Mouse (Mus musculus) midbrain, embryonic 11.5 days (tissue): ENCODE results near the gene Gxylt2. TPM values are rescaled to one million over a fixed set of nuclear protein-coding genes. Genes with fewer than 3 reads are reported as not detected.

Experiments used
- ATAC-seq: fragments of 200-750 bp; cut with Nextera tagmentation; 2 replicates; pipeline ENCODE4 v1.8.0; 2017; ENCODE audit warnings: moderate TSS enrichment, moderate library complexity; ENCODE audit not compliant: low FRiP score
- DNase-seq: peaks from one replicate; pipeline ENCODE4 v3.0.0; 2015; ENCODE audit warnings: low spot score; ENCODE audit errors: missing footprints
- H3K27ac ChIP-seq: fragments of 300-500 bp; sonication (generic); 2 replicates; pipeline ENCODE4 v1.5.1; 2014; ENCODE audit warnings: low read depth, low read length
- H3K27me3 ChIP-seq: fragments of 300-500 bp; sonication (generic); 2 replicates; pipeline ENCODE4 v1.6.1; 2014; ENCODE audit warnings: mild to moderate bottlenecking, low read length, moderate library complexity, mixed read lengths; ENCODE audit not compliant: control insufficient read depth, insufficient read depth
- H3K36me3 ChIP-seq: fragments of 300-500 bp; sonication (generic); 2 replicates; pipeline ENCODE4 v1.6.1; 2014; ENCODE audit warnings: mild to moderate bottlenecking, low read length, moderate library complexity, mixed read lengths; ENCODE audit not compliant: control insufficient read depth, insufficient read depth
- H3K4me1 ChIP-seq: fragments of 300-500 bp; sonication (generic); 2 replicates; pipeline ENCODE4 v1.6.1; 2014; ENCODE audit warnings: low read length; ENCODE audit not compliant: control insufficient read depth, insufficient read depth
- H3K4me2 ChIP-seq: fragments of 300-500 bp; sonication (generic); 2 replicates; pipeline ENCODE4 v1.6.1; 2014; ENCODE audit warnings: mild to moderate bottlenecking, moderate library complexity
- H3K4me3 ChIP-seq: fragments of 300-500 bp; sonication (generic); 2 replicates; pipeline ENCODE4 v1.5.1; 2014; ENCODE audit warnings: low read depth, low read length
- H3K9ac ChIP-seq: fragments of 300-500 bp; sonication (generic); 2 replicates; pipeline ENCODE4 v1.6.1; 2014; ENCODE audit warnings: low read length
- H3K9me3 ChIP-seq: fragments of 300-500 bp; sonication (generic); 2 replicates; pipeline ENCODE4 v1.6.1; 2016; ENCODE audit warnings: low read length; ENCODE audit not compliant: control insufficient read depth
- WGBS: fragments of 180-500 bp; shearing (Covaris S2); extraction: QIAGEN DNeasy Blood & Tissue Kit; methylation state at CpG from one replicate; pipeline ENCODE4 v1.1.7; 2014; 5-methylcytosine and 5-hydroxymethylcytosine counted together
- polyA plus RNA-seq: library from polyadenylated mRNA; unstranded; fragments of >200 nt; fragmentation: Nextera tagmentation; extraction: Ambion mirVana; gene quantifications from 2 replicates; pipeline ENCODE4 v1.2.1, GENCODE M21; 2014

The Gxylt2 gene
- polyA plus RNA-seq, 1 experiment from 2014 or later, result 3.8 TPM

- Histone ChIP-seq H3K4me2 (no peak overlapping the region), H3K9me3 (no peaks in the 10 kb centered on the region), H3K27ac (no peak overlapping the region), H3K36me3 (no peaks in the 10 kb centered on the region), H3K4me1 (no peaks in the 10 kb centered on the region), H3K27me3 (no peaks in the 10 kb centered on the region), H3K4me3 (no peak overlapping the region), H3K9ac (no peak overlapping the region)
- ATAC-seq (no peak), DNase-seq (no peak)
- whole genome bisulfite sequencing, result 93% methylated on average over 4 of the region's 4 CpGs
These were observed 95.2 kb downstream of the Gxylt2 start for GRCm38 (mm10) chr6:100799766-100800165.

GRCm38 (mm10) chr6:100800497-100800955 is 96.0 kb downstream of the Gxylt2 start:
- no peak for ATAC-seq
- 83% methylated on average over 10 of the region's 10 CpGs for WGBS

GRCm38 (mm10) chr6:100802381-100803083 is 98.0 kb downstream of the Gxylt2 start:
- no peaks in the 10 kb centered on the region for H3K9me3 ChIP-seq
- no peak overlapping the region for H3K27ac ChIP-seq
- no peak for ATAC-seq
- H3K27me3 ChIP-seq, result no peaks in the 10 kb centered on the region
- no peak overlapping the region for H3K4me3 ChIP-seq
- DNase-seq, result no peak
- H3K4me1 ChIP-seq, result no peaks in the 10 kb centered on the region
- H3K4me2 ChIP-seq, result no peak overlapping the region
- 80% methylated on average over 13 of the region's 13 CpGs for WGBS
- H3K36me3 ChIP-seq, result no peaks in the 10 kb centered on the region
- no peak overlapping the region for H3K9ac ChIP-seq

More at GRCm38 (mm10) chr6:100800497-100800955, 96.0 kb downstream of the Gxylt2 start:
- no peak overlapping the region for H3K9ac ChIP-seq
- H3K4me1 ChIP-seq, result no peaks in the 10 kb centered on the region
- no peaks in the 10 kb centered on the region for H3K36me3 ChIP-seq
- H3K27ac ChIP-seq, result no peak overlapping the region
- no peaks in the 10 kb centered on the region for H3K27me3 ChIP-seq
- no peaks in the 10 kb centered on the region for H3K9me3 ChIP-seq
- no peak overlapping the region for H3K4me3 ChIP-seq
- DNase-seq, result no peak
- H3K4me2 ChIP-seq, result no peak overlapping the region

GRCm38 (mm10) chr6:100803250-100803649 is 98.7 kb downstream of the Gxylt2 start:
- 87% methylated on average over 3 of the region's 3 CpGs for WGBS
- Histone ChIP-seq H3K9ac (no peak overlapping the region), H3K4me3 (no peak overlapping the region), H3K27me3 (no peaks in the 10 kb centered on the region), H3K27ac (no peak overlapping the region), H3K4me2 (no peak overlapping the region), H3K9me3 (no peaks in the 10 kb centered on the region), H3K36me3 (no peaks in the 10 kb centered on the region), H3K4me1 (no peaks in the 10 kb centered on the region)
- ATAC-seq (no peak), DNase-seq (no peak)

- no peak overlapping the region for H3K9ac ChIP-seq
These were observed 102.7 kb downstream of the Gxylt2 start for GRCm38 (mm10) chr6:100807187-100807586.

GRCm38 (mm10) chr6:100807746-100808145 is 103.2 kb downstream of the Gxylt2 start:
- no peaks in the 10 kb centered on the region for H3K36me3 ChIP-seq
- ATAC-seq (no peak), DNase-seq (no peak)
- H3K27ac ChIP-seq, result no peak overlapping the region
- no peak overlapping the region for H3K4me2 ChIP-seq
- WGBS, result 75% methylated on average over 1 of the region's 1 CpGs
- H3K9me3 ChIP-seq, result no peaks in the 10 kb centered on the region
- H3K4me3 ChIP-seq, result no peak overlapping the region
- no peak overlapping the region for H3K9ac ChIP-seq
- no peaks in the 10 kb centered on the region for H3K27me3 ChIP-seq
- no peaks in the 10 kb centered on the region for H3K4me1 ChIP-seq

More at GRCm38 (mm10) chr6:100807187-100807586, 102.7 kb downstream of the Gxylt2 start:
- WGBS, result 92% methylated on average over 9 of the region's 9 CpGs
- Histone ChIP-seq H3K9me3 (no peaks in the 10 kb centered on the region), H3K4me2 (no peak overlapping the region), H3K27ac (no peak overlapping the region), H3K4me1 (no peaks in the 10 kb centered on the region), H3K4me3 (no peak overlapping the region), H3K27me3 (no peaks in the 10 kb centered on the region), H3K36me3 (no peaks in the 10 kb centered on the region)
- ATAC-seq (no peak), DNase-seq (no peak)

- H3K36me3 ChIP-seq, result no peaks in the 10 kb centered on the region
- H3K4me3 ChIP-seq, result no peak overlapping the region
- H3K27ac ChIP-seq, result no peak overlapping the region
- H3K27me3 ChIP-seq, result no peaks in the 10 kb centered on the region
- H3K9me3 ChIP-seq, result no peaks in the 10 kb centered on the region
- H3K4me2 ChIP-seq, result no peak overlapping the region
- DNase-seq (no peak), ATAC-seq (no peak)
- 91% methylated on average over 6 of the region's 6 CpGs for WGBS
- no peak overlapping the region for H3K9ac ChIP-seq
- H3K4me1 ChIP-seq, result no peaks in the 10 kb centered on the region
These were observed 103.8 kb downstream of the Gxylt2 start for GRCm38 (mm10) chr6:100808221-100808778.

GRCm38 (mm10) chr6:100810117-100810516 is 105.6 kb downstream of the Gxylt2 start:
- Histone ChIP-seq H3K4me2 (no peak overlapping the region), H3K4me3 (no peak overlapping the region), H3K9me3 (no peaks in the 10 kb centered on the region), H3K4me1 (no peaks in the 10 kb centered on the region), H3K27ac (no peak overlapping the region), H3K27me3 (no peaks in the 10 kb centered on the region), H3K9ac (no peak overlapping the region), H3K36me3 (no peaks in the 10 kb centered on the region)
- ATAC-seq (no peak), DNase-seq (no peak)
- 88% methylated on average over 4 of the region's 4 CpGs for WGBS

- DNase-seq, result no peak
- no peak overlapping the region for H3K4me2 ChIP-seq
- WGBS, result 77% methylated on average over 3 of the region's 3 CpGs
- H3K27ac ChIP-seq, result no peak overlapping the region
- no peaks in the 10 kb centered on the region for H3K9me3 ChIP-seq
- no peak overlapping the region for H3K4me3 ChIP-seq
- ATAC-seq, result no peak
- H3K9ac ChIP-seq, result no peak overlapping the region
- H3K27me3 ChIP-seq, result no peaks in the 10 kb centered on the region
- H3K4me1 ChIP-seq, result no peaks in the 10 kb centered on the region
- H3K36me3 ChIP-seq, result no peaks in the 10 kb centered on the region
These were observed 107.2 kb downstream of the Gxylt2 start for GRCm38 (mm10) chr6:100811731-100812130.
